Mouse (Mus musculus) neural tube, embryonic 14.5 days (tissue): ENCODE results near the gene Ppp4r3b. TPM values are rescaled to one million over a fixed set of nuclear protein-coding genes. Genes with fewer than 3 reads are reported as not detected.

Source experiments
- ATAC-seq: fragments of 200-750 bp; cut with Nextera tagmentation; 2 replicates; pipeline ENCODE4 v1.8.0; 2017; ENCODE audit warnings: low read depth, mild to moderate bottlenecking, moderate TSS enrichment, moderate library complexity
- H3K27ac ChIP-seq: fragments of 300-500 bp; sonication (generic); 2 replicates; pipeline ENCODE4 v1.5.1; 2014; ENCODE audit warnings: low read depth, mild to moderate bottlenecking, control low read depth, low read length, moderate library complexity, mixed read lengths
- H3K27me3 ChIP-seq: fragments of 300-500 bp; sonication (generic); 2 replicates; pipeline ENCODE4 v1.6.1; 2014; ENCODE audit warnings: low read length; ENCODE audit not compliant: control insufficient read depth, insufficient read depth
- H3K36me3 ChIP-seq: fragments of 300-500 bp; sonication (generic); 2 replicates; pipeline ENCODE4 v1.6.1; 2014; ENCODE audit warnings: low read length, mixed read lengths; ENCODE audit not compliant: control insufficient read depth, insufficient read depth
- H3K4me1 ChIP-seq: fragments of 300-500 bp; sonication (generic); 2 replicates; pipeline ENCODE4 v1.6.1; 2014; ENCODE audit warnings: low read length; ENCODE audit not compliant: control insufficient read depth, insufficient read depth
- H3K4me2 ChIP-seq: fragments of 300-500 bp; sonication (generic); 2 replicates; pipeline ENCODE4 v1.6.1; 2014; ENCODE audit warnings: mild to moderate bottlenecking, low read depth, low read length, control low read depth
- H3K4me3 ChIP-seq: fragments of 300-500 bp; sonication (generic); 2 replicates; pipeline ENCODE4 v1.5.1; 2014; ENCODE audit warnings: low read depth, low read length, control low read depth, mixed read lengths
- H3K9ac ChIP-seq: fragments of 300-500 bp; sonication (generic); replicated peaks from 2 replicates; pipeline ENCODE4 v1.6.1; 2014; ENCODE audit warnings: low read depth, mild to moderate bottlenecking, control low read depth, low read length, mixed read lengths
- H3K9me3 ChIP-seq: fragments of 300-500 bp; sonication (generic); 2 replicates; pipeline ENCODE4 v1.6.1; 2016; ENCODE audit warnings: low read length; ENCODE audit not compliant: control insufficient read depth
- WGBS: fragments of 180-500 bp; shearing (Covaris S2); extraction: QIAGEN DNeasy Blood & Tissue Kit; methylation state at CpG from one replicate; pipeline ENCODE4 v1.1.7; 2014; 5-methylcytosine and 5-hydroxymethylcytosine counted together
- polyA plus RNA-seq: library from polyadenylated mRNA; unstranded; fragments of >200 nt; fragmentation: Nextera tagmentation; extraction: Ambion mirVana; gene quantifications from 2 replicates; pipeline ENCODE4 v1.2.1, GENCODE M21; 2014

Ppp4r3b gene
- polyA plus RNA-seq, 1 experiment from 2014 or later = 62.0 TPM

DNA sequence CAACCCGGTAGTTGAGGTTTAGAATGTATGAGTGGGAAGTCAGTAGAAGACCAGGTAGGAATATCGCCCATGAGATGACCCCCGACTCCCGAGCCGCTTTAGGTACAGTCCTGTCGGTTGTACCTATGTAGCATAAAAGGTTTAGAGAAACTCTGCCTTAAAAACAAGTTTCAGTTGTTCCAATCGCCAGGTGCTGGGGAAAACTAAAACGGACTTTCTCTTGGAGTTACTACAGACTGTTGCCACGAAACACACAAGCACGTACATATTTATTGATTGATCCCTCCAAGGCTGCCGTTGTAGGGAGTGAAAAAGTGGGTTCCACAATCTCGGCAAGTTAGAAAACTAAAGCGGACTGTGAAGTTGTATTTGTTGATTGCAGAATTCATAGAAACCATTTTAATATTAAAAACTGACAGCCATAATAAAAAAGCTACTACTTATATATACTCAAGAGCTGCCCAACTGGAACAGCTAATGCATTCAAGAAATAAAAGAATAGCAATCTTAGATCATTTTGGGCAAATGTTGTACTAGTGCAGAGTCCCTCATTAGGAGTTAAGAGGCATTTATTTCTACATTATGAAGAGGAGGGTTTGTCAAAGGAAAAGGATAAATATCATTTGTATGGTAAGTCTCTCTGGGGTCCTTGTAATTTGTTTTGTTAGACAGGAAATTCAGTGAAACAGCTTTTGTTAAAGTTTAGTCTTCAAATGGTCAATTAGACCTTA, 1.2 kb downstream of the Ppp4r3b start:
- 5% methylated on average over 13 of the region's 13 CpGs for WGBS
- H3K4me2 ChIP-seq = peak overlapping the region; percentile 90
- ATAC-seq = no peak

GRCm38 (mm10) chr11:29179319-29179718, 6.6 kb downstream of the Ppp4r3b start:
- ATAC-seq = no peak
- Histone ChIP-seq H3K9ac (no peak overlapping the region), H3K4me1 (no peaks in the 10 kb centered on the region), H3K27me3 (no peaks in the 10 kb centered on the region), H3K27ac (no peak overlapping the region), H3K36me3 (peaks cover 7% of the 10 kb centered on the region; the same call in 1 of the 2 replicates), H3K9me3 (no peaks in the 10 kb centered on the region), H3K4me2 (no peak overlapping the region), H3K4me3 (no peak overlapping the region)
- WGBS = 95% methylated on average over 1 of the region's 1 CpGs

More for the DNA sequence above, 1.2 kb downstream of the Ppp4r3b start:
- H3K9ac ChIP-seq = peak overlapping the region; percentile 99
- no peaks in the 10 kb centered on the region for H3K9me3 ChIP-seq
- H3K4me1 ChIP-seq = peaks cover 11% of the 10 kb centered on the region; the same call in 1 of the 2 replicates
- H3K36me3 ChIP-seq = no peaks in the 10 kb centered on the region
- peak overlapping the region; percentile 98 for H3K4me3 ChIP-seq
- peak overlapping the region; percentile 98 for H3K27ac ChIP-seq
- H3K27me3 ChIP-seq = no peaks in the 10 kb centered on the region

DNA sequence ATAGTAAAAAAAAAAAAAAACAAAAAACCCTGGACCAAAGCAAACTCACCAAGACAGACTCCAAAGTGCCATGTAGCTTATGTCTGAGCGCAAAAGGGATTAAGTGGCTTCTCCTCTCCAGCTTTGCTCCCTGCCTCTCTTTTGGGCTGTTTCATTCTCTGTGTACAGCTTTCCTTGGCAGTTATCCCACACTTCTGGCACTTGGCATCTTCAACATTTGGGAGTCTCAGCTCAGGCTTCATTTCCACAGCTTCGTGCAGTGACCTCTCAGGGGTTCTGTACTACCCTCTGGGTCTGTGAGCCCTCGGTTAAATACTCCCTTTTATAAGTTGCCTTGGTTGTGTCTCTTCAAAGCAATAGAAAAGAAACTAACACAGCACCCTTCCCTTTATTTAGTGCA, 8.0 kb downstream of the Ppp4r3b start:
- ATAC-seq = no peak
- Histone ChIP-seq H3K27me3 (no peaks in the 10 kb centered on the region), H3K4me1 (no peaks in the 10 kb centered on the region), H3K4me3 (no peak overlapping the region), H3K9ac (no peak overlapping the region), H3K4me2 (no peak overlapping the region), H3K36me3 (peaks cover 9% of the 10 kb centered on the region; the same call in 1 of the 2 replicates), H3K27ac (no peak overlapping the region), H3K9me3 (no peaks in the 10 kb centered on the region)
- 79% methylated on average over 3 of the region's 3 CpGs for whole genome bisulfite sequencing

GRCm38 (mm10) chr11:29181751-29182150, 9.1 kb downstream of the Ppp4r3b start:
- Histone ChIP-seq H3K36me3 (peaks cover 18% of the 10 kb centered on the region; the same call in 1 of the 2 replicates), H3K4me2 (no peak overlapping the region), H3K4me3 (no peak overlapping the region), H3K27me3 (no peaks in the 10 kb centered on the region), H3K4me1 (no peaks in the 10 kb centered on the region), H3K27ac (no peak overlapping the region), H3K9ac (no peak overlapping the region), H3K9me3 (no peaks in the 10 kb centered on the region)
- 97% methylated on average over 5 of the region's 5 CpGs for WGBS
- ATAC-seq = no peak

DNA sequence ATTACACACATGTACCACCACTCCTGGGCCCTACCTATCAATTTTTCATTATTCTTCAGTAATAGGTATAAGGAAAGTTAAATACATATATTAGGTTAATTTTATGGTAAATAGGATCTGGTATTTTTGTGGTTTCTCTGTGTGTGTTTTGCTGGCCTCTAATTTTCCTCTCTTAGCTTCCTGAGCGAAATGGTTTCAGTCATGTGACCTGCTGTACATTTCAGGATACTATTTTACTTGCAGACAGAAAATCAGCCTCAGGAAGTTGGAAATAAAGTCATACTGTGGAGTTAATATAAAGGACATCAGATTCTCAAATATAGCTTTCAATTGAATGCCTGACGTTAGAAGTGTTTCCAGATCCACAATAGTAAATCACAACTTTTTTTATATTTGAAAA, 16.3 kb downstream of the Ppp4r3b start:
- Histone ChIP-seq H3K9me3 (no peaks in the 10 kb centered on the region), H3K4me2 (no peak overlapping the region), H3K4me3 (no peak overlapping the region), H3K27me3 (no peaks in the 10 kb centered on the region), H3K36me3 (peaks cover 16% of the 10 kb centered on the region; the same call in 1 of the 2 replicates), H3K9ac (no peak overlapping the region), H3K27ac (no peak overlapping the region), H3K4me1 (no peaks in the 10 kb centered on the region)
- WGBS = 92% methylated on average over 2 of the region's 2 CpGs
- no peak for ATAC-seq

DNA sequence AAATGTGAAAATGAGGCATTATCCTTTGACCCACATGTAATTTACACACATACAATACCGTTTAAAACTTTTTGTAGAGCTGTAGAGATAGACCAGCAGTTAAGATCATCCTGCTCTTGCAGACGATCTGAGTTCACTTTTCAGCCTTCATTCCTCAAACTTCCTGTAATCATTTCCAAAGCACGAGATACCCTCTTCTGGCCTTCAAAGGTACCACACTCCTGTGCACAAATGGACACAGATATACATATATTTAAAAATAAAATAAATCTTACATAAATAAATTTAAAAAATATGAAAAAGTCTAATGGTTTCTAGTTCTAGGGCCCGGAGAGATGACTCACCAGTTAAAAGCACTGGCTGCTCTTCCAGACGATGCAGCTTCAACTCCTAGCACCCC, 31.0 kb downstream of the Ppp4r3b start:
- ATAC-seq = no peak
- H3K27ac ChIP-seq = no peak overlapping the region
- whole genome bisulfite sequencing = 89% methylated on average over 5 of the region's 5 CpGs
- H3K9ac ChIP-seq = no peak overlapping the region
- no peaks in the 10 kb centered on the region for H3K9me3 ChIP-seq
- H3K4me1 ChIP-seq = no peaks in the 10 kb centered on the region
- H3K4me3 ChIP-seq = no peak overlapping the region
- H3K4me2 ChIP-seq = no peak overlapping the region
- H3K27me3 ChIP-seq = no peaks in the 10 kb centered on the region
- H3K36me3 ChIP-seq = peaks cover 27% of the 10 kb centered on the region

- no peak overlapping the region for H3K9ac ChIP-seq
- H3K4me2 ChIP-seq = no peak overlapping the region
- H3K9me3 ChIP-seq = no peaks in the 10 kb centered on the region
- ATAC-seq = no peak
- no peaks in the 10 kb centered on the region for H3K4me1 ChIP-seq
- no peaks in the 10 kb centered on the region for H3K27me3 ChIP-seq
- H3K27ac ChIP-seq = no peak overlapping the region
- WGBS = 88% methylated on average over 2 of the region's 2 CpGs
- no peak overlapping the region for H3K4me3 ChIP-seq
- H3K36me3 ChIP-seq = peaks cover 25% of the 10 kb centered on the region; the same call in 1 of the 2 replicates
These were observed 37.1 kb downstream of the Ppp4r3b start for GRCm38 (mm10) chr11:29209774-29210173.

- H3K4me2 ChIP-seq = no peak overlapping the region
These were observed 43.5 kb downstream of the Ppp4r3b start for GRCm38 (mm10) chr11:29216196-29216595.

DNA sequence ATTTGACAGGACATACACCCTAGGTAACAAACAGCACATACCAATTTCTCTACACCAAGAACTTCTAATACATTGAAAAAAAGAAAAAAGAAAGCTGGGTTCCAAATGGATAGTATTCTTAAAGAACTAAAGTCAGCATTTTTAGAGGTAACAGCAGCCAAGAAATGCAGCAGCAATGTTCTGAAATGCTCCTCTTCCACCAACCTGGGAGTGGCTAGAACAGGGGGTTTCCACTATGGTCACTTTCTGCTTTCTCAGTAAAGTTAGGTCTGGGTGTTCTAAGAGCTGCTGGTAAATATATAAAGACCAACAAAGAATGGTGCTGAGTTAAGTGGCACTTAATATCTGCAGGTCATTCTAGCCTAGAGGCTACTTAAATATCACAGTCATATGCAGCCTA, 46.4 kb downstream of the Ppp4r3b start:
- no peak overlapping the region for H3K4me2 ChIP-seq
- no peaks in the 10 kb centered on the region for H3K9me3 ChIP-seq
- no peaks in the 10 kb centered on the region for H3K27me3 ChIP-seq
- ATAC-seq = no peak
- H3K9ac ChIP-seq = no peak overlapping the region
- no peaks in the 10 kb centered on the region for H3K4me1 ChIP-seq
- H3K27ac ChIP-seq = no peak overlapping the region
- peaks cover 57% of the 10 kb centered on the region for H3K36me3 ChIP-seq
- H3K4me3 ChIP-seq = no peak overlapping the region

More at GRCm38 (mm10) chr11:29216196-29216595, 43.5 kb downstream of the Ppp4r3b start:
- no peak for ATAC-seq
- 96% methylated on average over 2 of the region's 2 CpGs for WGBS
- Histone ChIP-seq H3K9me3 (no peaks in the 10 kb centered on the region), H3K27me3 (no peaks in the 10 kb centered on the region), H3K9ac (no peak overlapping the region), H3K4me3 (no peak overlapping the region), H3K4me1 (no peaks in the 10 kb centered on the region), H3K36me3 (peaks cover 51% of the 10 kb centered on the region), H3K27ac (no peak overlapping the region)
